Mouse (Mus musculus) forebrain, embryonic 10.5 days (tissue): Measurements from ENCODE around the gene Kctd2. TPM values are rescaled to one million over a fixed set of nuclear protein-coding genes. Genes with fewer than 3 reads are reported as not detected.
"Not testable (repeated sequence)": the region's sequence is repeated elsewhere in the genome, so short reads cannot be mapped to it uniquely, and the experiment has no call there.

Experiments used
- DNase-seq: peaks from one replicate; pipeline ENCODE4 v3.0.0-alpha.2; 2017; ENCODE audit warnings: low spot score; ENCODE audit errors: extremely low spot score
- H3K27ac ChIP-seq: fragments of 300-500 bp; sonication (generic); 2 replicates; pipeline ENCODE4 v1.5.1; 2016; ENCODE audit warnings: mild to moderate bottlenecking
- H3K27me3 ChIP-seq: fragments of 300-500 bp; sonication (generic); 2 replicates; pipeline ENCODE4 v1.6.1; 2016; ENCODE audit warnings: mild to moderate bottlenecking; ENCODE audit not compliant: poor library complexity, severe bottlenecking
- H3K36me3 ChIP-seq: fragments of 300-500 bp; sonication (generic); replicated peaks from 2 replicates; pipeline ENCODE4 v1.6.1; 2016; ENCODE audit warnings: mild to moderate bottlenecking, moderate library complexity
- H3K4me1 ChIP-seq: fragments of 300-500 bp; sonication (generic); 2 replicates; pipeline ENCODE4 v1.6.1; 2016
- H3K4me3 ChIP-seq: fragments of 300-500 bp; sonication (generic); 2 replicates; pipeline ENCODE4 v1.5.1; 2016; ENCODE audit warnings: mild to moderate bottlenecking, moderate library complexity
- H3K9me3 ChIP-seq: fragments of 300-500 bp; sonication (generic); 2 replicates; pipeline ENCODE4 v1.6.1; 2016; ENCODE audit warnings: mild to moderate bottlenecking, moderate library complexity
- WGBS: fragments of 180-500 bp; shearing (Covaris S2); methylation state at CpG from one replicate; pipeline ENCODE4 v1.1.7; 2016; 5-methylcytosine and 5-hydroxymethylcytosine counted together
- polyA plus RNA-seq: library from polyadenylated mRNA; unstranded; fragments of >200 nt; fragmentation: Nextera tagmentation; extraction: Ambion mirVana; gene quantifications from 2 replicates; pipeline ENCODE4 v1.2.1, GENCODE M21; 2016

Kctd2 gene
- polyA plus RNA-seq, 1 experiment from 2014 or later, result 8.9 TPM

- WGBS, result under 1% methylated on average over 75 of the region's 76 CpGs
- Histone ChIP-seq H3K4me1 (peaks cover 51% of the 10 kb centered on the region), H3K27ac (peak within 1 kb of the TSS; percentile 98)
These were observed 38.0 kb upstream of the Kctd2 start, which contains the start of gene Cdr2l for GRCm38 (mm10) chr11:115381743-115382539. Gene Cdr2l, plus strand, starts transcription at chr11:115381916.

GRCm38 (mm10) chr11:115382891-115383290, 37.0 kb upstream of the Kctd2 start:
- no peak for DNase-seq
- peaks cover 51% of the 10 kb centered on the region for H3K4me1 ChIP-seq
- 22% methylated on average over 5 of the region's 5 CpGs for WGBS
- H3K36me3 ChIP-seq, result peaks cover 25% of the 10 kb centered on the region
- H3K27ac ChIP-seq, result peak overlapping the region; percentile 98
- H3K9me3 ChIP-seq, result peaks cover 3% of the 10 kb centered on the region; the same call in 1 of the 2 replicates
- H3K27me3 ChIP-seq, result no peaks in the 10 kb centered on the region
- H3K4me3 ChIP-seq, result peak overlapping the region; percentile 95

More at GRCm38 (mm10) chr11:115381743-115382539, 38.0 kb upstream of the Kctd2 start, which contains the start of gene Cdr2l:
- Histone ChIP-seq H3K4me3 (peak within 1 kb of the TSS; percentile 95), H3K27me3 (0 out of 2 replicates have a peak, but pooled peaks cover under 1% of the 10 kb centered on the region), H3K36me3 (peaks cover 17% of the 10 kb centered on the region; the same call in 1 of the 2 replicates), H3K9me3 (peaks cover 6% of the 10 kb centered on the region; the same call in 1 of the 2 replicates)
- peak; percentile 90 for DNase-seq

- Histone ChIP-seq H3K4me3 (peak overlapping the region; percentile 95), H3K27ac (peak overlapping the region; percentile 98), H3K4me1 (peaks cover 51% of the 10 kb centered on the region), H3K27me3 (no peaks in the 10 kb centered on the region), H3K9me3 (no peaks in the 10 kb centered on the region), H3K36me3 (peaks cover 35% of the 10 kb centered on the region)
- 63% methylated on average over 16 of the region's 16 CpGs for WGBS
- no peak for DNase-seq
These were observed 36.0 kb upstream of the Kctd2 start for GRCm38 (mm10) chr11:115383701-115384474.

GRCm38 (mm10) chr11:115384587-115384986, 35.3 kb upstream of the Kctd2 start:
- H3K27ac ChIP-seq, result peak overlapping the region; percentile 98
- H3K36me3 ChIP-seq, result peaks cover 42% of the 10 kb centered on the region
- no peaks in the 10 kb centered on the region for H3K9me3 ChIP-seq
- WGBS, result 70% methylated on average over 5 of the region's 5 CpGs
- no peaks in the 10 kb centered on the region for H3K27me3 ChIP-seq
- no peak for DNase-seq
- peaks cover 51% of the 10 kb centered on the region for H3K4me1 ChIP-seq
- peak overlapping the region; percentile 95 for H3K4me3 ChIP-seq

- not testable (repeated sequence) for H3K27me3 ChIP-seq, H3K27ac ChIP-seq, H3K9me3 ChIP-seq, DNase-seq, H3K4me3 ChIP-seq
- 90% methylated on average over 3 of the region's 3 CpGs for WGBS
- Histone ChIP-seq H3K36me3 (peaks cover 63% of the 10 kb centered on the region), H3K4me1 (peaks cover 41% of the 10 kb centered on the region)
These were observed 33.1 kb upstream of the Kctd2 start for GRCm38 (mm10) chr11:115386859-115387258.

- Histone ChIP-seq H3K36me3 (peaks cover 96% of the 10 kb centered on the region), H3K27ac (no peak overlapping the region)
- 95% methylated on average over 7 of the region's 7 CpGs for WGBS
These were observed 28.6 kb upstream of the Kctd2 start for GRCm38 (mm10) chr11:115391358-115391757.

GRCm38 (mm10) chr11:115393721-115394325, 26.1 kb upstream of the Kctd2 start:
- peaks cover 4% of the 10 kb centered on the region; the same call in 1 of the 2 replicates for H3K27me3 ChIP-seq
- H3K27ac ChIP-seq, result no peak overlapping the region
- DNase-seq, result no peak
- 0 out of 2 replicates have a peak, but pooled peaks cover 3% of the 10 kb centered on the region for H3K4me1 ChIP-seq
- 74% methylated on average over 34 of the region's 34 CpGs for WGBS
- peaks cover 87% of the 10 kb centered on the region for H3K36me3 ChIP-seq
- no peaks in the 10 kb centered on the region for H3K9me3 ChIP-seq
- H3K4me3 ChIP-seq, result no peak overlapping the region

More at GRCm38 (mm10) chr11:115391358-115391757, 28.6 kb upstream of the Kctd2 start:
- H3K4me1 ChIP-seq, result 0 out of 2 replicates have a peak, but pooled peaks cover 3% of the 10 kb centered on the region
- H3K4me3 ChIP-seq, result no peak overlapping the region
- peaks cover 4% of the 10 kb centered on the region; the same call in 1 of the 2 replicates for H3K27me3 ChIP-seq
- DNase-seq, result no peak
- H3K9me3 ChIP-seq, result no peaks in the 10 kb centered on the region

GRCm38 (mm10) chr11:115398085-115398484, 21.8 kb upstream of the Kctd2 start:
- peaks cover 47% of the 10 kb centered on the region for H3K36me3 ChIP-seq
- H3K9me3 ChIP-seq, result no peaks in the 10 kb centered on the region
- H3K4me3 ChIP-seq, result no peak overlapping the region
- H3K27ac ChIP-seq, result no peak overlapping the region
- H3K4me1 ChIP-seq, result peaks cover 11% of the 10 kb centered on the region
- DNase-seq, result no peak
- H3K27me3 ChIP-seq, result no peaks in the 10 kb centered on the region; the same call in 1 of the 2 replicates
- WGBS, result 84% methylated on average over 7 of the region's 7 CpGs

GRCm38 (mm10) chr11:115400126-115400525, 19.8 kb upstream of the Kctd2 start:
- Histone ChIP-seq H3K9me3 (no peaks in the 10 kb centered on the region), H3K4me3 (no peak overlapping the region), H3K36me3 (peaks cover 27% of the 10 kb centered on the region), H3K27me3 (no peaks in the 10 kb centered on the region), H3K4me1 (peaks cover 28% of the 10 kb centered on the region), H3K27ac (no peak overlapping the region)
- DNase-seq, result no peak
- WGBS, result 83% methylated on average over 3 of the region's 3 CpGs

GRCm38 (mm10) chr11:115400630-115401391, 19.1 kb upstream of the Kctd2 start:
- H3K36me3 ChIP-seq, result peaks cover 27% of the 10 kb centered on the region
- H3K9me3 ChIP-seq, result no peaks in the 10 kb centered on the region
- DNase-seq, result no peak
- H3K27ac ChIP-seq, result peak overlapping the region; percentile 31
- H3K27me3 ChIP-seq, result no peaks in the 10 kb centered on the region
- H3K4me1 ChIP-seq, result peaks cover 35% of the 10 kb centered on the region
- H3K4me3 ChIP-seq, result no peak overlapping the region
- WGBS, result 64% methylated on average over 11 of the region's 11 CpGs

GRCm38 (mm10) chr11:115403338-115404124, 16.4 kb upstream of the Kctd2 start, which contains the start of gene Mrpl58:
Gene Mrpl58, plus strand, starts transcription at chr11:115403752.
- Histone ChIP-seq H3K27ac (peak within 1 kb of the TSS; percentile 99), H3K27me3 (no peaks in the 10 kb centered on the region), H3K4me3 (peak within 1 kb of the TSS; percentile 94), H3K36me3 (peaks cover 35% of the 10 kb centered on the region), H3K9me3 (no peaks in the 10 kb centered on the region), H3K4me1 (peaks cover 53% of the 10 kb centered on the region)
- DNase-seq, result peak; percentile 89
- WGBS, result 3% methylated on average over 50 of the region's 50 CpGs
